23 mouse cellular contexts compared by ENCODE assay signal in genomic region chr2:11169721-11170335, GRCm38 (mm10). TPM values are rescaled to one million over a fixed set of nuclear protein-coding genes. Genes with fewer than 3 reads are reported as not detected.
A peak's percentile ranks its signal among the peaks of the same experiment; 100 is the strongest.
DNase-seq lines count a peak whose midpoint lies in the region; ATAC-seq and TF ChIP-seq lines count a peak whose summit lies in the region.
"Had no signal": no experiment of that assay in that cellular context is flagged by ENCODE, and none has a peak within 500 bp of the region (broad histone marks: within the 10 kb centered on the region; RNA-seq: fewer than 3 reads in every experiment).

No protein-coding gene starts in this region.

- WGBS in liver, embryonic 12.5 days (ENCODE audit: insufficient replicate concordance) = 46% methylated on average over 6 of the region's 6 CpGs
- WGBS in liver, embryonic 11.5 days = 56% methylated on average over 6 of the region's 6 CpGs
- WGBS in kidney, embryonic 15.5 days = 68% methylated on average over 6 of the region's 6 CpGs
- WGBS in heart, embryonic 12.5 days = 57% methylated on average over 6 of the region's 6 CpGs

- H3K4me3 ChIP-seq in liver, embryonic 12.5 days = no peak overlapping the region
- no peak overlapping the region for H3K4me3 ChIP-seq in liver, embryonic 11.5 days (ENCODE audit: low read depth, low read length)
- H3K4me3 ChIP-seq in kidney, embryonic 15.5 days (replicated peaks) = no peak overlapping the region
- H3K4me3 ChIP-seq in heart, embryonic 12.5 days = no peak overlapping the region
- H3K4me3 ChIP-seq: embryonic facial prominence, embryonic 12.5 days; gastrocnemius, adult 2 months; heart, embryonic 15.5 days; limb, embryonic 13.5 days; midbrain, embryonic 12.5 days; stomach, embryonic 15.5 days had no signal

- no peak for ATAC-seq in liver, embryonic 12.5 days
- ATAC-seq in liver, embryonic 11.5 days (replicated peaks; ENCODE audit: low FRiP score) = no peak
- peak; percentile 55 for ATAC-seq in CD4-positive, CD25-positive, alpha-beta regulatory T cell, adult 4 months
- no peak for ATAC-seq in kidney, embryonic 15.5 days (replicated peaks; ENCODE audit: low FRiP score)
- no peak for ATAC-seq in erythroid progenitor cell, adult 5-6 weeks (replicated peaks; ENCODE audit: low FRiP score, poor library complexity, severe bottlenecking)
- ATAC-seq in heart, embryonic 12.5 days (ENCODE audit: insufficient number of reproducible peaks, low FRiP score) = no peak
- ATAC-seq: forebrain, embryonic 16.5 days; intestine, embryonic 16.5 days had no signal

- H3K36me3 ChIP-seq in liver, embryonic 12.5 days = no peaks in the 10 kb centered on the region
- no peaks in the 10 kb centered on the region for H3K36me3 ChIP-seq in liver, embryonic 11.5 days (ENCODE audit: control insufficient read depth, insufficient read depth, low read length)
- H3K36me3 ChIP-seq in kidney, embryonic 15.5 days = no peaks in the 10 kb centered on the region
- no peaks in the 10 kb centered on the region for H3K36me3 ChIP-seq in heart, embryonic 12.5 days
- H3K36me3 ChIP-seq: embryonic facial prominence, embryonic 12.5 days; G1E; heart, embryonic 15.5 days; limb, embryonic 13.5 days; midbrain, embryonic 12.5 days; stomach, embryonic 15.5 days had no signal

- H3K27me3 ChIP-seq in liver, embryonic 12.5 days (replicated peaks) = peaks cover 14% of the 10 kb centered on the region
- H3K27me3 ChIP-seq in liver, embryonic 11.5 days (replicated peaks; ENCODE audit: control insufficient read depth, insufficient read depth, low read length) = no peaks in the 10 kb centered on the region
- peaks cover 21% of the 10 kb centered on the region for H3K27me3 ChIP-seq in kidney, embryonic 15.5 days
- peaks cover 24% of the 10 kb centered on the region for H3K27me3 ChIP-seq in heart, embryonic 12.5 days (replicated peaks)
- H3K27me3 ChIP-seq: stomach, embryonic 15.5 days had no signal

- no peak for TF ChIP-seq POLR2A in brain, embryonic 14.5 days (IDR thresholded peaks at IDR 0.05; ENCODE audit: borderline replicate concordance, extremely low read depth, insufficient read depth, insufficient read length, poor library complexity, severe bottlenecking)

- peaks cover 8% of the 10 kb centered on the region; the same call in 1 of the 2 replicates for H3K4me1 ChIP-seq in liver, embryonic 12.5 days
- H3K4me1 ChIP-seq in liver, embryonic 11.5 days (replicated peaks; ENCODE audit: control insufficient read depth, insufficient read depth, low read length) = peaks cover 3% of the 10 kb centered on the region
- H3K4me1 ChIP-seq in kidney, embryonic 15.5 days = peaks cover 16% of the 10 kb centered on the region
- no peaks in the 10 kb centered on the region for H3K4me1 ChIP-seq in heart, embryonic 12.5 days (replicated peaks)
- H3K4me1 ChIP-seq: embryonic facial prominence, embryonic 12.5 days; heart, embryonic 15.5 days; limb, embryonic 13.5 days; stomach, embryonic 15.5 days had no signal

- H3K9me3 ChIP-seq in liver, embryonic 12.5 days (replicated peaks) = no peaks in the 10 kb centered on the region
- H3K9me3 ChIP-seq in liver, embryonic 11.5 days (ENCODE audit: control insufficient read depth, low read length) = no peaks in the 10 kb centered on the region
- H3K9me3 ChIP-seq in kidney, embryonic 15.5 days (replicated peaks) = no peaks in the 10 kb centered on the region
- no peaks in the 10 kb centered on the region for H3K9me3 ChIP-seq in heart, embryonic 12.5 days (replicated peaks)
- H3K9me3 ChIP-seq: embryonic facial prominence, embryonic 12.5 days; G1E; heart, embryonic 15.5 days; limb, embryonic 13.5 days; midbrain, embryonic 12.5 days; stomach, embryonic 15.5 days had no signal

- peak; percentile 10; the same call in 1 of the 2 replicates for TF ChIP-seq CTCF in brain, embryonic 14.5 days (IDR thresholded peaks at IDR 0.05; ENCODE audit: borderline replicate concordance, extremely low read depth, insufficient read depth, insufficient read length)

- H3K9ac ChIP-seq in liver, embryonic 12.5 days = no peak overlapping the region
- no peak overlapping the region for H3K9ac ChIP-seq in liver, embryonic 11.5 days (ENCODE audit: low read depth, low read length)
- no peak overlapping the region for H3K9ac ChIP-seq in kidney, embryonic 15.5 days
- H3K9ac ChIP-seq in heart, embryonic 12.5 days = no peak overlapping the region
- H3K9ac ChIP-seq: embryonic facial prominence, embryonic 12.5 days; heart, embryonic 15.5 days; limb, embryonic 13.5 days; midbrain, embryonic 12.5 days; stomach, embryonic 15.5 days had no signal

- no peak overlapping the region for H3K4me2 ChIP-seq in liver, embryonic 12.5 days
- H3K4me2 ChIP-seq in liver, embryonic 11.5 days = no peak overlapping the region
- no peak overlapping the region for H3K4me2 ChIP-seq in kidney, embryonic 15.5 days
- no peak overlapping the region for H3K4me2 ChIP-seq in heart, embryonic 12.5 days
- H3K4me2 ChIP-seq: embryonic facial prominence, embryonic 12.5 days; heart, embryonic 15.5 days; limb, embryonic 13.5 days; midbrain, embryonic 12.5 days; stomach, embryonic 15.5 days had no signal

- H3K27ac ChIP-seq in liver, embryonic 12.5 days = 0 out of 2 replicates have a peak overlapping the region, but pooled peaks have one; percentile 4
- no peak overlapping the region for H3K27ac ChIP-seq in liver, embryonic 11.5 days (ENCODE audit: low read depth, low read length)
- no peak overlapping the region for H3K27ac ChIP-seq in kidney, embryonic 15.5 days
- no peak overlapping the region for H3K27ac ChIP-seq in heart, embryonic 12.5 days (ENCODE audit: poor library complexity, severe bottlenecking)
- H3K27ac ChIP-seq: embryonic facial prominence, embryonic 12.5 days; gastrocnemius, adult 2 months; heart, embryonic 15.5 days; limb, embryonic 13.5 days; midbrain, embryonic 12.5 days; stomach, embryonic 15.5 days had no signal

- DNase-seq in liver, embryonic 11.5 days (ENCODE audit: low spot score) = no peak
- no peak for DNase-seq in brain, embryonic 14.5 days (ENCODE audit: low read depth)
- DNase-seq in thymus, postnatal 10 days (ENCODE audit: low spot score in 2 of 2) = peak; percentile 46
- DNase-seq: adrenal gland, postnatal 10 days; B cell, adult 2 months; cerebellum, adult 18-20 months; gastrocnemius, adult 2 months; heart, adult 18-20 months; kidney, postnatal 10 days; lung, postnatal 4 days had no signal

RNA-seq across cellular contexts. Expression of gene Prkcq, which starts 2.1 kb away (rescaled TPM):
- polyA plus RNA-seq in liver, embryonic 12.5 days (2016; fragmentation: Nextera tagmentation; extraction: Ambion mirVana) = 8.1 and 9.3 TPM in 2 replicates
- 11.9 and 13.0 TPM in 2 replicates for polyA plus RNA-seq in liver, embryonic 11.5 days (2014; fragmentation: Nextera tagmentation; extraction: Ambion mirVana)
- 100 to 1,000 TPM; 134 to 151 TPM for polyA plus RNA-seq in CD4-positive, CD25-positive, alpha-beta regulatory T cell, adult 4 months (2017; shearing (Covaris generic))
- polyA plus RNA-seq in brain, embryonic 14.5 days (2012; rRNA removed) = 2.5 and 6.3 TPM in 2 replicates
- 3.4 and 4.3 TPM in 2 replicates for polyA plus RNA-seq in kidney, embryonic 15.5 days (2015; fragmentation: Nextera tagmentation; extraction: Ambion mirVana)
- 2.2 and 8.8 TPM in 2 replicates for total RNA-seq in erythroid progenitor cell, adult 5-6 weeks (2015; ENCODE audit: low replicate concordance)
- 1.8 and 2.6 TPM in 2 replicates for total RNA-seq in erythroid progenitor cell, adult 5-6 weeks (2017; ENCODE audit: low replicate concordance)
- 1.1 and 1.5 TPM in 2 replicates for polyA plus RNA-seq in heart, embryonic 12.5 days (2016; fragmentation: Nextera tagmentation; extraction: Ambion mirVana)
- polyA plus RNA-seq: G1E had no signal

Comparison
In these comparisons a context has a peak if more than half of its experiments do, and no peak if none do; other contexts are left out.
1. DNase-seq: peak in thymus, postnatal 10 days (2 of 2); none in liver, embryonic 11.5 days (single experiment) and brain, embryonic 14.5 days (single experiment).